Mouse (Mus musculus) MEL (cell line): ENCODE data around the gene Il22ra1. TPM values are rescaled to one million over a fixed set of nuclear protein-coding genes. Genes with fewer than 3 reads are reported as not detected.
A peak's percentile ranks its signal among the peaks of the same experiment; 100 is the strongest.
"Not testable (repeated sequence)": the region's sequence is repeated elsewhere in the genome, so short reads cannot be mapped to it uniquely, and the experiment has no call there.

Experiments used
- DNase-seq: peaks from one replicate; pipeline ENCODE4 v3.0.0; 2011; ENCODE audit warnings: low read depth, low spot score
- H3K27ac ChIP-seq: 2 replicates; pipeline ENCODE4 v1.5.1; 2012; ENCODE audit warnings: low read depth, mild to moderate bottlenecking, control low read depth, low read length, moderate library complexity; ENCODE audit not compliant: control insufficient read depth
- H3K27me3 ChIP-seq, 2 experiments: fragments of 150-350 bp in 1 of 2; sonication (generic) in 1 of 2; 2 replicates each; pipeline ENCODE4 v1.6.1; 2012; ENCODE audit warnings: low read length in 2 of 2, mild to moderate bottlenecking in 2 of 2, improper control_type of control experiment in 1 of 2, moderate library complexity in 1 of 2; ENCODE audit not compliant: insufficient read depth in 2 of 2, control insufficient read depth in 1 of 2
- H3K36me3 ChIP-seq, 2 experiments: 2 replicates each; pipeline ENCODE4 v1.6.1; 2012 to 2014; ENCODE audit warnings: low read length in 2 of 2, improper control_type of control experiment in 1 of 2, inconsistent platforms in 1 of 2, mild to moderate bottlenecking in 1 of 2; ENCODE audit not compliant: insufficient read depth in 2 of 2, control insufficient read depth in 1 of 2
- H3K4me1 ChIP-seq, 2 experiments: fragments of 150-350 bp in 1 of 2; sonication (generic) in 1 of 2; 2 replicates each; pipeline ENCODE4 v1.6.1; 2012; ENCODE audit warnings: low read length in 2 of 2, improper control_type of control experiment in 1 of 2, mild to moderate bottlenecking in 1 of 2; ENCODE audit not compliant: insufficient read depth in 2 of 2, control insufficient read depth in 1 of 2
- H3K4me3 ChIP-seq, 2 experiments: fragments of 150-350 bp in 1 of 2; sonication (generic) in 1 of 2; 2 replicates each; pipeline ENCODE4 v1.5.1; 2012; ENCODE audit warnings: low read depth in 2 of 2, low read length in 2 of 2, mild to moderate bottlenecking in 2 of 2, moderate library complexity in 2 of 2, control low read depth in 1 of 2, improper control_type of control experiment in 1 of 2; ENCODE audit not compliant: control insufficient read depth in 1 of 2, insufficient read depth in 1 of 2
- H3K79me2 ChIP-seq: 2 replicates; pipeline ENCODE4 v1.6.1; 2012; ENCODE audit warnings: mild to moderate bottlenecking, low read length, moderate library complexity; ENCODE audit not compliant: control insufficient read depth, poor library complexity, insufficient read depth
- H3K9ac ChIP-seq: 2 replicates; pipeline ENCODE4 v1.6.1; 2012; ENCODE audit warnings: low read depth, mild to moderate bottlenecking, control low read depth, low read length, moderate library complexity; ENCODE audit not compliant: control insufficient read depth, poor library complexity, severe bottlenecking
- H3K9me3 ChIP-seq: fragments of 150-350 bp; sonication (generic); replicated peaks from 2 replicates; pipeline ENCODE4 v1.6.1; 2012; ENCODE audit warnings: mild to moderate bottlenecking, low read length, improper control_type of control experiment, moderate library complexity; ENCODE audit not compliant: insufficient read depth
- CHD1 ChIP-seq: IDR thresholded peaks from 2 replicates; pipeline ENCODE4 v1.6.1; 2012; ENCODE audit warnings: low read depth, mild to moderate bottlenecking, inconsistent platforms, low read length, improper control_type of control experiment
- CHD2 ChIP-seq: IDR thresholded peaks from 2 replicates; pipeline ENCODE4 v1.6.1; 2011; ENCODE audit warnings: low read length, improper control_type of control experiment
- E2F4 ChIP-seq: IDR thresholded peaks from 2 replicates; pipeline ENCODE4 v1.6.1; 2011; ENCODE audit warnings: low read depth, low read length, improper control_type of control experiment, borderline replicate concordance
- EP300 ChIP-seq, 2 experiments: IDR thresholded peaks; 2 replicates each; pipeline ENCODE4 v1.6.1; 2011; ENCODE audit warnings: improper control_type of control experiment in 2 of 2, low read length in 2 of 2, low read depth in 1 of 2, mild to moderate bottlenecking in 1 of 2
- ETS1 ChIP-seq: IDR thresholded peaks from 2 replicates; pipeline ENCODE4 v1.6.1; 2012; ENCODE audit warnings: low read depth, mild to moderate bottlenecking, inconsistent platforms, low read length, improper control_type of control experiment, moderate library complexity
- GABPA ChIP-seq: IDR thresholded peaks from 2 replicates; pipeline ENCODE4 v1.6.1; 2012; ENCODE audit warnings: low read depth, mild to moderate bottlenecking, inconsistent platforms, low read length, improper control_type of control experiment, moderate library complexity
- GATA1 ChIP-seq: IDR thresholded peaks from 2 replicates; pipeline ENCODE4 v1.6.1; 2011; ENCODE audit warnings: low read depth, low read length, improper control_type of control experiment
- JUND ChIP-seq: IDR thresholded peaks from 2 replicates; pipeline ENCODE4 v1.6.1; 2011; ENCODE audit warnings: low read depth, mild to moderate bottlenecking, improper control_type of control experiment, low read length
- MAFK ChIP-seq: IDR thresholded peaks from 2 replicates; pipeline ENCODE4 v1.6.1; 2011; ENCODE audit warnings: low read depth, mild to moderate bottlenecking, low read length, improper control_type of control experiment, borderline replicate concordance
- MAX ChIP-seq: IDR thresholded peaks from 2 replicates; pipeline ENCODE4 v1.6.1; 2011; ENCODE audit warnings: low read length, improper control_type of control experiment
- MXI1 ChIP-seq: IDR thresholded peaks from 2 replicates; pipeline ENCODE4 v1.6.1; 2011; ENCODE audit warnings: mild to moderate bottlenecking, low read depth, low read length, improper control_type of control experiment
- NELFE ChIP-seq: IDR thresholded peaks from 2 replicates; pipeline ENCODE4 v1.6.1; 2011; ENCODE audit warnings: low read depth, low read length, improper control_type of control experiment
- NRF1 ChIP-seq: IDR thresholded peaks from 2 replicates; pipeline ENCODE4 v1.6.1; 2014; ENCODE audit warnings: low read depth, mild to moderate bottlenecking, inconsistent platforms, low read length, improper control_type of control experiment, moderate library complexity; ENCODE audit not compliant: poor library complexity, insufficient read depth, severe bottlenecking
- POLR2AphosphoS2 ChIP-seq: IDR thresholded peaks from 2 replicates; pipeline ENCODE4 v1.6.1; 2011; ENCODE audit warnings: low read length, improper control_type of control experiment
- POLR2AphosphoS5 ChIP-seq: IDR thresholded peaks from 2 replicates; pipeline ENCODE4 v1.6.1; 2012; ENCODE audit warnings: low read depth, borderline replicate concordance, mild to moderate bottlenecking, inconsistent platforms, low read length, moderate library complexity, mixed read lengths
- TAL1 ChIP-seq: IDR thresholded peaks from 2 replicates; pipeline ENCODE4 v1.6.1; 2012; ENCODE audit warnings: mild to moderate bottlenecking, inconsistent platforms, low read length, moderate library complexity, mixed read lengths
- TBP ChIP-seq: IDR thresholded peaks from 2 replicates; pipeline ENCODE4 v1.8.0; 2011; ENCODE audit warnings: low read depth, low read length, improper control_type of control experiment
- TCF12 ChIP-seq: IDR thresholded peaks from 2 replicates; pipeline ENCODE4 v1.6.1; 2014; ENCODE audit warnings: low read depth, mild to moderate bottlenecking, inconsistent platforms, low read length, improper control_type of control experiment, moderate library complexity
- ZKSCAN1 ChIP-seq: IDR thresholded peaks from 2 replicates; pipeline ENCODE4 v1.6.1; 2012; ENCODE audit warnings: low read depth, mild to moderate bottlenecking, inconsistent platforms, low read length, improper control_type of control experiment, moderate library complexity
- polyA plus RNA-seq, 2 experiments: library from polyadenylated mRNA; stranded (reverse) in 1 of 2; unstranded in 1 of 2; fragments of >175 nt in 1 of 2; fragments of >200 nt in 1 of 2; gene quantifications; 2 replicates each; pipeline versions ENCODE4 v1.2.1 to v1.2.4; 2012; ENCODE audit warnings: low replicate concordance in 2 of 2, low read depth in 1 of 2; ENCODE audit not compliant: insufficient read length in 2 of 2, insufficient read depth in 1 of 2, missing spikeins in 1 of 2
- total RNA-seq: library from RNA; depleted of rRNA; stranded (reverse); fragments of 300-350 nt; gene quantifications from 2 replicates; pipeline ENCODE4 v1.2.3, GENCODE M21; 2012

Il22ra1 gene
- total and polyA plus RNA-seq, 3 experiments = 0.03 TPM; not detected in 2

DNA sequence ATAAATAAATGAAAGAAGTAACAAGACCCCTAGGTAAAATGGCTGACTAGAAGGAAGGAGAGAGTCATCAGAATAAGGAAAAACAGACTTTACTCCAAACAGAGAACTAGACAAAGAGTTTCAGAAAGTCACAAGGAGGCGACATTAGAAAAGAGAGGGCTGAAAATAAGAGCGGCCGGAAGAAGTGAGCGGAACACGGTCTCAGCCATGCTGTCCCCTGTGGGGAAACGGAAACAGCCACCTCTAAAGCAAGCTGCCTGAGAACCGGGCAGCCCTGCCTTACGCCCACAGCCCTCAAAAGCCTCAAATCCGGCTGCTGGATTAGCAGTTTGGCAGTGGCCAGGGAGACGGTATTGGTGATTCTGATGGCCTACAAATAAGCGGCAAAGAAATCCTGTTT, 18.4 kb upstream of the Il22ra1 start:
- TF ChIP-seq POLR2AphosphoS5 = no peak
- TF ChIP-seq POLR2AphosphoS2 = no peak
- no peak for TF ChIP-seq ZKSCAN1
- no peak for TF ChIP-seq E2F4
- TF ChIP-seq NELFE = peak; percentile 40; the same call in 1 of the 2 replicates
- peak; percentile 23; the same call in 1 of the 2 replicates for TF ChIP-seq TBP
- TF ChIP-seq CHD2 = no peak
- Histone ChIP-seq H3K79me2 (no peaks in the 10 kb centered on the region), H3K9ac (peak overlapping the region; percentile 53), H3K4me3 (peak overlapping the region; percentile 22 to 40), H3K4me1 (peaks cover 0 to 13% of the 10 kb centered on the region in 2 experiments; a peak in 2 of 4 replicates), H3K27me3 (no peaks in the 10 kb centered on the region), H3K27ac (peak overlapping the region; percentile 60), H3K36me3 (peaks cover 0 to 8% of the 10 kb centered on the region in 2 experiments; a peak in 2 of 4 replicates), H3K9me3 (no peaks in the 10 kb centered on the region)
- peak; percentile 56 for DNase-seq

DNA sequence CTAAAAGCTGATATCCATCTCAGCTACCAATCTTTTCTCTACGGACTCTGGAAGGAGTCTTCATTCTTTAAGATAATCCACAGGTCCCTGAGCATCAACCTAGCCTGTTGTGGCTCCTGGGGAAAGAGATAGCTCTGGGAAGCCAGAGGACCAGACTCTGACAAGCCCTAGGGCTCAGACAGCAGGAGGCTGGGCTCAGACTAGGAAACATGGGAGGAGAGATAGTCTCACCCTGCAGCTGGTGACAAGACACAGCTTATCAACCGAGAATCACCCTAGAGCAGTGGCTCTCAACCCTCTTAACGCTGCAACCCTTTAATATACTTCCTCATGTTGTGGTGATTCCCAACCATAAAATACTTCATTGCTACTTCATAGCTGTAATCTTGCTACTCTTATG, 17.6 kb upstream of the Il22ra1 start:
- TF ChIP-seq MXI1 (no peak), ETS1 (peak; percentile 63), TAL1 (peak; percentile 64), MAX (no peak), NRF1 (no peak), TCF12 (peak; percentile 81), EP300 (IDR thresholded peaks at IDR 0.05; ENCODE audit: low read depth in 1 of 2, low read length in 2 of 2) (peak; percentile 61 to 63), NELFE (no peak), GATA1 (peak; percentile 82)
- H3K79me2 ChIP-seq = no peaks in the 10 kb centered on the region
- no peaks in the 10 kb centered on the region for H3K27me3 ChIP-seq
- DNase-seq = peak; percentile 77
- H3K9ac ChIP-seq = no peak overlapping the region
- H3K27ac ChIP-seq = peak overlapping the region; percentile 60
- peaks cover 0 to 8% of the 10 kb centered on the region in 2 experiments; a peak in 2 of 4 replicates for H3K36me3 ChIP-seq
- no peaks in the 10 kb centered on the region for H3K9me3 ChIP-seq
- H3K4me3 ChIP-seq = no peak overlapping the region
- H3K4me1 ChIP-seq = peaks cover 0 to 13% of the 10 kb centered on the region in 2 experiments; a peak in 2 of 4 replicates

- H3K27me3 ChIP-seq = no peaks in the 10 kb centered on the region
- H3K9me3 ChIP-seq = no peaks in the 10 kb centered on the region
- H3K4me1 ChIP-seq = peaks cover 0 to 12% of the 10 kb centered on the region in 2 experiments; a peak in 2 of 4 replicates
- no peak overlapping the region for H3K27ac ChIP-seq
- H3K36me3 ChIP-seq = peaks cover 0 to 8% of the 10 kb centered on the region in 2 experiments; a peak in 2 of 4 replicates
- no peaks in the 10 kb centered on the region for H3K79me2 ChIP-seq
- DNase-seq = peak; percentile 53
- TF ChIP-seq TCF12 = no peak
- TF ChIP-seq CHD1 = no peak
- 0 out of 2 replicates have a peak, but pooled peaks have one; percentile 67 for TF ChIP-seq JUND
- TF ChIP-seq ETS1 = peak; percentile 33; the same call in 1 of the 2 replicates
- no peak for TF ChIP-seq MAFK
- TF ChIP-seq GABPA = no peak
- TF ChIP-seq, all 39 proteins: peak for 2
- H3K9ac ChIP-seq = no peak overlapping the region
- no peak overlapping the region for H3K4me3 ChIP-seq
Measured at GRCm38 (mm10) chr4:135714776-135715175, 13.2 kb upstream of the Il22ra1 start.

DNA sequence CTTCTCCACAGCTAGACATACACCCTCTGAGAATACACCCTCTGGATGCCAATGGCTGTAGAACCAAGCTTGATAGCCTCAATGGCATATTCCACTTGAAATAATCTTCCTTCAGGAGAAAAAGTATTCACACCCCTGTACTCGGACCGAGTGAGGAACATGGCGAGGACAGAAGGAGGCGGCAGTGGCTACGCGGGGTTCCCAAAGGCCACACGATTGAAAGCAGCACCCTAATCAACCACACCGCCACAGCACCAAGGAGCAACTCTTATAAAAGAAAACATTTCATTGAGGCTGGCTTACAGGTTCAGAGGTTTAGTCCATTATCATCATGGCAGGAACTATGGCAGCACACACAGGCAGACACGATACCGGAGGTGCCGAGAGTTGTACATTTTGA, 11.5 kb upstream of the Il22ra1 start:
- not testable (repeated sequence) for H3K9ac ChIP-seq, H3K4me3 ChIP-seq, H3K27me3 ChIP-seq, H3K27ac ChIP-seq, H3K79me2 ChIP-seq, DNase-seq, H3K36me3 ChIP-seq, H3K4me1 ChIP-seq, H3K9me3 ChIP-seq
